Mouse (Mus musculus) cerebral cortex, adult 2 months (tissue): Measurements from ENCODE around the gene Arhgef19.

Experiments used
- WGBS: fragments of 180-500 bp; shearing (Covaris S2); methylation state at CpG from one replicate; pipeline ENCODE4 v1.1.7; 2018; 5-methylcytosine and 5-hydroxymethylcytosine counted together

Arhgef19 gene

DNA sequence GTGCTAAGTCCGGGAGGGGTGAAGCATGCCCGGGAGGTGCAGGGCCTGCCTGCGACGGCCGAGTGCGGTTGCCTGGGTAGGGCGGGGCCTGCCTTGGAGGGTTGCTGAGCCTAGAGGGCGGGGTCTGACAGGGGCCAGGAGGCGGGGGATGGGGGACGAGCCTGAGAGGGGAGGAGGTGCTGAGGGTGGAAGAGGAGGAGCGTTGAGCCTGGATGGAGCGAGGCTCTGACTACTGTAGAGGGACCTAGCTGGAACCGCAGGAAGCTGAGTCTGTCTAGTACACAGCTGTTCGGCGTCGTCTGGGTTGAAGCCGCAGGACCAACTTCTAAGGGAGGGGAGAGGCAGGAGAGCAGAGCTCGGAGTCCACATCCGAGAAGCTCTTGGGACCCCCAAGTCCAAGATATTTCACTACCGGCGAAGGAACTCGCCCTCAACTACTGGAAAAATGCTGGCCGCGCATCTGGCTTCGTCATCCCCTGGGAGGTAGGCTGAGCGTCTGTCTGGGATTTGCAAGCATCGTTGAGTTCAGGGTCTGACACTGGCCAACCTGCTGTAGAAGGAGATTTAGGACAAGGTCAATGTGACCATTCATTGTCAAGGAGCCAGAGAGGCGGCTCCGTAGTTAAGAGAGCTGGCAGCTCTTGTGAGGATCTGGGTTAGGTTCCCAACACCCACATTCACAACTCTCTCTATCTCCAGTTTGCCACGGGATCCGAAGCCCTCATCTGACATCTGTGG is at the start of gene Arhgef19:
TSS of gene Arhgef19 (plus strand) at position 112 of the 738 bp plus-strand sequence.
- 2% methylated on average over 31 of the region's 31 CpGs for WGBS

DNA sequence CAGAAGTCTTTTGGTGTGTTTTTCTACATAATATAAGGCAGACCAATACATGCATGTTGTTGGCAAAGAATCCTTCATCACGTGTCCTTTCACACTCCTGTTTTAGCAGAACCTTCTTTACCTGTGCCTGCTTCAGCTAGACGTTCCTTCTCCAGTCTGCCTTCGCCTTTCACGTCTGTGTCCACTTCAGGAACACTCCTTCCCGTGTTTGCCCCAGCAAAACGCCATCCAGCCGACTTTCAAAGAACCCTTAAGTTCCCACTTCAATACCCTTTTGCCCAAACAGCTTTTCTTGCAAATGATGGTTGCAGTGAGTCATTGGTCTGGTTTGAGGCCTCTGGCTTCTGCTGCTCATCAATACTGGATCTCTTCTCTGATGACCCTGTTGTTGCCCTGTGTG is 48.0 kb upstream of the Arhgef19 start:
- WGBS = 88% methylated on average over 7 of the region's 7 CpGs

DNA sequence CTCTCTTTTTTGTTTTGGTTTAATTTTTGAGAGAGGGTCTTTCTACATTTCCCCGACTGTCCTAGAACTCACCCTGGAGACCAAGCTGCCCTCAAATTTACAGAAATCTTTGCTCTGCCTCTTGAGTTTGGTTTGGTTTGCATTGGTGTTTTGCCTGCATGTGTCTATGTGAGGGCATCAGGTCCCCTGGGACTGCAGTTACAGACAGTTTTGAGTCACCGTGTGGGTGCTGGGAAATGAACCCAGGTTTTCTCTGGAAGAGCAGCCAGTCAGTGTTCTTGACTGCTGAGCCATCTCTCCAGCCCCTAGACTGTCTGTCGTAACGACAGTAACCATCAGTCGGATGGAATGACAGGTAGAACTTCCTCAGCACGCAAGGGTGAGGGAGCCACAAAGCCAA is 44.7 kb upstream of the Arhgef19 start:
- 96% methylated on average over 6 of the region's 6 CpGs for WGBS

DNA sequence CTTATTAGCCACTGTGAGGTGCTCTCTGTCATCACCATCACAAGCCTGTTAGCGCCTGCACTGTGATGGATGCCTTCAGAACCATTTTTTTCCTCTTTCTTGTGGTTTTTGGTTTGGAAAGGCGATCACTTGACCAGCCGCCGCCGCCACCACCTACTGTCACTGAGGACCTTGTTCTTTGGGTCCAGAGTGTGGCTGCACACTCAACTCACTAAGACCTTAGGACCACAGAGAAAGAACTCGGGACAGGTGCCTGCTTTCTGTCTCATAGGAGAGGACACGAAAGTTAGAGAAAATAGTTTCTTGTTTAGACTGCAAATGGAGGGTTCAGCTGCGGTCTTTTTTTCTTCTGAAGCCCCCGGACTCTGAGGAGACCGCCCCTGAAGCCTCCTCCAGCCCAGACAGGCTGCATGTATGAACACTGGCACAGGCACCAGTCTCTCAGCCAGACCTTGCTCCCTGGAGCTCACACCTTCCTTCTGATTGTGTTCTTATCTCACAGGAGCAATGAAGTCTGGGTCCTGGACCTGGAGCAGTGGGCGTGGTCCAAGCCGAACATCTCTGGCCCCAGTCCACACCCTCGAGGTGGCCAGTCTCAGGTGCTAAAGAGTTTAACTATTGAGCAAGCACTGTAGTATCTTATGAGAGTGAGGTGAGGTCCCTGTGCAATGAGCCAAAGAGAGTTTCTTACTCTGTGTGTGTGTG is 42.2 kb upstream of the Arhgef19 start:
- WGBS = 97% methylated on average over 13 of the region's 13 CpGs

DNA sequence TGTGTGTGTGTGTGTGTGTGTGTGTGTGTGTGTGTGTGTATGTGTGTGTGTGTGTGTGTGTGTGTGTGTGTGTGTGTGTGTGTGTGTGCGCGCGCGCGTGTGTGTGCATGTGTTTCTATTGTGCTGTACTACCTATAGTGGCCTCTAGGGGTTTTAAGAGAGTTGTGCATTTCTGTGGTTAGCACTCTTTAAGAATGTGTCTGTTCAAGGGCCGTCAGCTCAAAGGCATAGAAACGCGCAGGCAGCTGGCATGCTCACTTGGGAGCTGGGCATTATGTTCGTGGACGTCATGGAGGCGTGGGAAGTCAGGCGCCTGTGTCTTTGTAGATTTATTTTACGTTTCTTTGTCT is 41.6 kb upstream of the Arhgef19 start:
- WGBS = 90% methylated on average over 13 of the region's 13 CpGs

DNA sequence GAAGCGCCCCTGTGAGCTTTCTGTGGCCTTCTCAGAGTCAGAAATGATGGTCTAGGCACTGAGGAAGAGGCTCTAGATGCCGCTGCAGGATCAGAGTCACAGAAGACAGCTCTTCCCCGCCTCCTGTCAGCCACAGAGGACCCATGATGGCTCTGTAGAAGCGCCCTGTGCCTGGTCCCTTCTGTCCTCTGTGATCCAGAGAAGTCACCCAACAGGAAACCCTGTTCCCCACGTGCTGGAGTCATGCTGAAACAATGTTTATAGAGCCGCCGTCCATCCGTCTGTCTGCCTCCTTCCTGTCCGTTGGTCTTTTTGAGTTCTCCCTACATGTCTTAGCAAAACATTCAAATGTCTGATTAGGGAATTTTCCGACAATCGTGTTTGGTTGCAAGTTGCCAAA is 38.4 kb upstream of the Arhgef19 start:
- WGBS = 70% methylated on average over 11 of the region's 11 CpGs

DNA sequence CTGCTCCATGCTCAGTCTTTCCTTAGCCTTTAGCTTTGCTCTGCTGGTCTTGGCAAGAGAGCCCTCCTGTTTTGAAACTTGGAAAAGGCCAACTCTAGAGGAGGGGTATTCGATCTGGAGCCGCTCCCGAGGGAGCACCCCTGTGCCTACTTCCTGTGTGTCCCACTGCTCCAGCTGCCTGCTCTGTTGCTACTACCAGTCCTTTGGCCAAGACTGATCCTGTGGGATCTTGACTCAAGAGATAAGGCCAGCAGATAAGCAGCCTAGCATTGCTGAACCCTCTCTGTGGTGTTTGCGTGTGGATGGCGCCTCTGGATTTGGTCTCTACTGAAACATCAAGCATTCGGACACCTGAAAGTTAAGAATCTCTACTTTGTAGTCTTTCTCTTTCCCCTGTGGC is 37.1 kb upstream of the Arhgef19 start:
- 93% methylated on average over 6 of the region's 6 CpGs for WGBS

DNA sequence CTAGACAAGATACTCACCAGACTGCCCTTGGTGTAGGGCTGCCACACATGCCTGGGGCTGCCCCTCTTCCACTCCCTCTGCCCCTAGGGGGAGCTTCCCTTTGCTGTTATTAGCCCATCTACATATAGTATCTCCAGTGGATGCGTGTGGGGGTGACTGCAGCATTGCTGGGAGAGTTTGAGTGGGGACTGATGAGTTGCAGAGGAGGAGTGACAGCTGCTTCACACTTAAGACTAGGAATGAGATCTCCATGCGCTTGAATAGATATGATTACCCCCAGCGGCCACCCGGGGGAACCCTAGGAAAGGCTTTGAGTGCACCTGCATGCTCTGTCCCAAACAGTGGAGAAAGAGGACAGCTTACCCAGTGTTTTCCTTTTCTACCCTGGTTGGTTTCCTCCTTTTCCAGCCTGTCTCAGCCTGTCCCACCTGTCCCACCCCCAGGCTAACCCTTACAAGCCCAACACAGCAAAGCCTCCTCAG is 34.7 kb upstream of the Arhgef19 start:
- WGBS = 37% methylated on average over 4 of the region's 4 CpGs

DNA sequence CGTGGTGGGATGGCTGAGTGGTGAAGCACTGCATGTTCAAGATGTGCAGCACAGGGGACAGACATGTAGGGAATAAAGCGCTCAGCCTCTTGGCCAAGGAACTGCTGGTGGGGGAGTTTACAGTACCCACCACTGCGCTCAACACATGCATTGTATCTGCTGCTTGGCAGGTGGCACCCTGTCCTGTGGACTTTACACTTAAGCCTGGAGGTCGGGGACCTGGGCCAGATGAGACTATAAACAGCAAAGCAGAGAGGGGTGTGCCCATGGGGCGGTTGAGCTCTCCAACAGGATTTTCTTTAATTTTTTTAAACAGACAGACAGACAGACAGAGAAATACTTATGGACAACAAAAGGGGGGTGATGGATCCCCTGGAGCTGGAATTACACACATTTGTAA is 32.2 kb upstream of the Arhgef19 start:
- WGBS = 93% methylated on average over 5 of the region's 5 CpGs

DNA sequence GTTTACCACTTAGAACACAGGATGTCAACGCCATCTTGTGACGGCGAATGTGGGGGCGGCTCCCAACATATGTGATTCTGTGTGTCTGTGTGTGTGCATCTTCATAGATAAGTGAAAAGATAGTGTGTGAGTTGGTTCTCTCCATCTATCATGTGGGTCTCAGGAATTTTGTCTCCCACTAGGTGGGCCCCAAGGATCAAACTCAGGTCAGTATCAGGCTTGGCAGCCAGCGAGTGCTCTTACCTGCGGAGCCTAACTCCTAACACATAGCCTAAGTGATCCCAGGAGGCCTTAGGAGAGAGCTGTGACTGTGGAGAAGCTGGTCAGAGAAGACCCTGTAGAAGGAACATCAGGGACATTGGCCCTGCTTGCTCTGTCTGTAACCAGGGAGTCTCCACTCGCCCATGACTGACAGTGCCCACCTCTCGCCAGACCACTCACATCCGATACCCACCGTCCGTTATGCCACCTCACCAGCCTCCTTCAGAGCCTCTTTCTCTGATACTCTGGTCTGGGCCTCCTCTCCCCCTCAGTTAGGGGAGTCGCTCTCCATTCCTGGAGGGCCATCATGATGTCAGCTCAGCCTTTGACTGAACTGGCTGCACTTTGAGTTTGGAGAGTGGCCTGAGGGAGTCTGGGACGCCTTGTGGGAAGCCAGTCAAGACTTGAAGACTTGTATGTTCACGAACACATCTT is 28.6 kb upstream of the Arhgef19 start:
- WGBS = 68% methylated on average over 14 of the region's 14 CpGs

DNA sequence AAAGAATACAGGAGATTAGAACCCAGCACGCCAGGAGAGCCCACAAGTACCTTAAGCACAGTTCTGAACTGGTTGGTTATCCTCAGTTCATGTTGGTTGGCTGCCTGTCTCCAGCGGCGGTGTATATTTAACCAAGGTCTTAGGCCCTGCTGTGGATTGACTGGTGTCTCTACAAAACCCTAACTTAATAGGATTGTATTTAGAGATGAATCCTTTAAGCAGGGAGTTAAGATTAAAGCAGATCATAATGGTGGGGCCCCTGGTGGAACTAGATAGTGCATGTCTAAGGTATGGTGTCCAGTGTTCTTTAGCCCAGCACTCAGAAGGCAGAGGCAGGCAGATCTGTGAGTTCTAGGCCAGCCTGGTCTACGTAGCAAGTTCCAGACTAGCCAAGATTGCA is 27.7 kb upstream of the Arhgef19 start:
- over 99% methylated on average over 4 of the region's 4 CpGs for WGBS

DNA sequence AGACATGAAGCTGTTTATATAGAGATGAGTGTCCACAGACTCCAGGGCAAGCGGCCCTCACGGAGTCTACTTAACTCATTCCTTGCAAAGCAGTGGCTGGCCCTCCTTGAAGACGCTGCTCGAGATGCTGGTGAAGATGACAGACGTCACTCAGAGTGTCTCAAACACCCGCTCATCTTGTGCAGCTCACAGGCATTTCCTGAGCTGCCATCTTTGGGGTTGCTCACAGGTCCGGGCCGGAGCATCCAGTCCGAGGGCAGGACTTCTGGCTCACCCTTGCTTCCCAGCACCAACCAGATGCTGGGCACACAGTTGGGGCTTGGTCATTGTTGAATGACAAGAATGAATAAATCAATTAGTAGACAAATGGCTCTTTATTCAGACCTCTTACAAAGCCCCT is 26.4 kb upstream of the Arhgef19 start:
- 79% methylated on average over 9 of the region's 9 CpGs for WGBS

DNA sequence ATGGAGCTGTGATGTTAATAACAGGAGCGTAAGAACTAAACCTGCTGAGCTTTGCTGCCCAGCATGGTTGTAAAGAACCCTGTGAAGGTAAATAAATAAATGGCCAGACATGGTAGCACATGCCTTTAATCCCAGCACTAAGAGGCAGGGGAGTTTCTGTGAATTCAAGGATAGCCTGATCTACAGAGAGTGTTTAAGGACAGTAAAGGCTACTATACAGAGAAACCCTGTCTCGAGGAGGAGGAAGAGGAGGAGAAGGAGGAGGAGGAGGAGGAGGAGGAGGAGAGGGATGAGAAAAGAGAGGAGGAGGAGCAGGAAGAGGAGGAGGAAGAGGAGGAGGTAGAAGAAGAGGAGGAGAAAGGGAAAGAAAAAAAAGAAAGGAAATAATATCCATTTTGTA is 26.0 kb upstream of the Arhgef19 start:
- WGBS = 47% methylated on average over 2 of the region's 2 CpGs

DNA sequence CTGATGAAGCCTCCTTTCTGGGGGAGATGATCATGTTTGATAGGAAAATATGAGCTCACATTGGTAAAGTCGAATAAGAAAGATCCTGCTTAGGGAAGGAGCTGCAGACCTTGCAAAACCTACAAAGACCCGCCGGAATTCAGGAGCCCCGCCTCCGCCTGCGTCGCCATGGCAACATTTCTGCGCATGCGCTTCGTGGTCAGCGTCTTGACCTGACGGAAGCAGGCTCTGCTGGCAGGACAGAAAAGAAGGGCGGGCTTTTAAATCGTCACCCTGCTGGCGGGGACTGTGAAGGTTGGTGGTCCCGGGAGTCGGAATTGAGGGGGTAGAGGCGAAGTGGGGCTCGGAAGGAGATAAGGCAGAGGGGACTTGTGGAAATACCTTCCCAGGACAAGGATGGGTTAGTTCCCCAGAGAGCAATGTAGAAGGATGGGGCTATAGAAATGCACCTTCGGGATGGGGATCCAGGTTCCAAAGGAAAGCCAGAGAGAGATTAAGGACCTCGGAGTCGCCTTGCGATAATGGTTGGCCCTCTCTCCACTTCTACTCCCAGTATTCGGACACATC is 25.4 kb upstream of the Arhgef19 start, which contains the start of gene Rsg1:
TSS of gene Rsg1 (plus strand) at position 187 of the 567 bp plus-strand sequence.
- WGBS = under 1% methylated on average over 24 of the region's 24 CpGs

DNA sequence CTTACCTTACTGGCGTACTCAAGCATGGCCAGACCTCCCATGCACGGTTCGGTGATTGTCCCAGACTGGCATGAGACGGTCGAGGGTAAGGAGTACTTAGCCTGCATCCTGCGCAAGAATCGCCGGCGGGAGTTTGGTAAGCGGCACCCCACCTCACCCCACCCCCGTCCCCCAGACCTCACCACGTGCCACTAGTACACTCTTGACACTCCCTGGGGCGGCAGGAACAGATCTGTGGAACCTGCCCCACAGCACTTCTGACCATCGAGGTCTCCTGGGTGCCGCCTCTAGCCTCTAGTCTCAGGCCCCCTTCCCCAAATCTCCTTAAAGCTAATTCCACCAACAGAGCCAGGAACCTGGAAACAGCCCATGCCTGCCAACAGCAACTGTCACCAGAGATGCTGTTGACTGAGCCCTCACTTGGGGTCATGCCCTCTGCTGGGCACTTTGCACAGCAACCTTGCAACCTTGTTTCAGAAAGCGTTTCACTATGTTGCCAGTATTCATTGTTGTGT is 24.9 kb upstream of the Arhgef19 start:
- 2% methylated on average over 16 of the region's 16 CpGs for WGBS

DNA sequence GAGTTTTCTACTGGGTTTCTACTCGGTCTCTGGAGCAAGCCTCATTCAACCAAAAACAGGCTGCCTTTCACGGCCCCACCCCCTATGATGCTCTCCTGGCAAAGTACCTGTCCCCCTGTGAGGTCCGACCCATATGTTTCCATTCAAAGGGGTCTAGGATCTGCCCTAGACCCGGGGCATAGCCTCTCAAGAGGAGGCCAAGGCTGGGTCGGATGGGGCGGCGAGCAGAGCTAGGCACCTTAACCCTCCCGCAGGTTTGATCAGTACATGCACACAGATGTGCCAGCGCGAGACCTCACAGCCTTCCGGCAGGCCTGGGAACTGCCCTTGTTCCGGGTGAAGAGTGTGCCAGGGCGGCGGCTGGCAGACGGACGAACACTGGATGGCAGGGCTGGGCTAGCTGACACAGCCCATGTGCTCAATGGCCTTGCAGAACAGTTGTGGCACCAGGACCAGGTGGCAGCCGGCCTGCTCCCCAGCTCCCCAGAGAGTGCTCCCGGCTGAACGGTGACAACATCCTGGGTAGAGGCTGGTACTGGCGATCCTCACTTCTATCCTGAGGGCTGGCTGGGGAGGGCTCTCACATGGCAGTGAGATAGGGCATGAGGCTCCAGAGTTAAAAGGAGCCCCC is 19.6 kb upstream of the Arhgef19 start:
- 90% methylated on average over 20 of the region's 20 CpGs for WGBS

DNA sequence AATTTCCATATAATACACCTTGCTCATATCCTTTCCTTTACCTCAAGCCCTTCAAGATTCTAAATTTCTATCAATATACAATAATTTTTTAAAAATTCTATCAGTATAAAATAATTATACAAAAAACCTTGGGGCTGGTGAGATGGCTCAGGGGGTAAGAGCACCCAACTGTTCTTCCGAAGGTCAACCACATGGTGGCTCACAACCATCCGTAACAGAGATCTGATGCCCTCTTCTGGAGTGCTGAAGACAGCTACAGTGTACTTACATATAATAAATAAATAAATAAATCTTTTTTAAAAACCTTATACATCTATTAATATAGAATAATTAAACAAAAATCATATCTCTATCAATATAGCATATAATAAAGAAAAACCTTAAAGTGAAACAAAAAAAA is 17.5 kb upstream of the Arhgef19 start:
- WGBS = 80% methylated on average over 2 of the region's 2 CpGs

DNA sequence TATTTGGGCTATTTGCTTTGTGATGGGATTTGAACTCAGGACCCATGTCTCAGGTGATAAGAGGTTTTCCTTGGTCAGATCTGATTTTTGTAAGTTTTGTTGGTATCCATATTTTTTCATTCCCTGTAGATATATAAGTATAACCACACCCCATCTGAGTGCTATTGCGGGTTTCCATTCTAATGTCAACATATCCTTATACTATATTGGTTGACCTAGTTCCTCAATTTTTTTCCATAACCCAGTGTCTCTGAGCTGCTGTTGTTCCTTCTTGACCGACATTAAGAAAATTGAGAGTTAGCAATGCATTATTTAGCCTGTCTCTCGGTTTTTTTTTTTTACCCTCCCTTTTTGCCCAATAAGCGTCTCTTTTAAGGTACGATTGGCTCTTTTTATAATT is 16.5 kb upstream of the Arhgef19 start:
- 91% methylated on average over 5 of the region's 5 CpGs for WGBS

DNA sequence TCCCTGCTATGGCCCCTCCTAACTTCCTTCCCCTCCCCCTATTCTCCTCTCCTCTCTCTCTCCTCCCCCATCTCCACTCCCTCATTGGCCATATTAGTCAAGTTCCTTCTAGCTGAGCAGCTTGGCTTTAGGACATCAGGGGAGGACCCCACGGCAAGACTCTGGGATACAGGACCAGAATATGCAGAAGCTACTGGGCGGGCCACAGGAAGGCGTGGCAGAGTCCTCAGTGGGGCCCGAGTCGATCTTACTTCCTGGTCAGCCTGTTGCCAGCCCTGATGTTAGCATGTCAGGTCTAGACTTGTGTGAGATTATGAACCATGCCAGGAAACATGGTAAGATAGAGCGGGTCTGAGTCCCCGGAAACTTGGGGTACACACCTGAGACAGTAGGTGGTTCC is 10.6 kb upstream of the Arhgef19 start:
- 91% methylated on average over 7 of the region's 7 CpGs for WGBS

DNA sequence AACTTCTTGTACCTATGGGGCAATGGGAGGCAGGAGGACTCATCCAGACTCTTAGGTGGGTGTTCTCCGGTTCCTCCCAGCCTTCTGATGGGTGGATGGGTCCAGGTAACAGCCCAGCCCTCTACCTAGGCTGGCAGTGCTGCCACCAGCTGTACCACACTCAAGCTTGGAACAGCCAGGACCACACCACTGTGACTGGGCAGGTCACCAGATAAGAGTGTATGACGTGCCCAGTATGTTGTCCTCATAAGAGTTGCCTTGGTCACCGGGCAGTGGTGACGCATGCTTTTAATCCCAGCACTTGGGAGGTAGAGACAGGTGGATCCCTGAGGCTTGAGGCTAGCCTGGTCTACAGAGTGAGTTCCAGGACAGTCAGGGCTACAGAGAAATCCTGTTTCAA is 6.1 kb upstream of the Arhgef19 start:
- WGBS = 93% methylated on average over 4 of the region's 4 CpGs

DNA sequence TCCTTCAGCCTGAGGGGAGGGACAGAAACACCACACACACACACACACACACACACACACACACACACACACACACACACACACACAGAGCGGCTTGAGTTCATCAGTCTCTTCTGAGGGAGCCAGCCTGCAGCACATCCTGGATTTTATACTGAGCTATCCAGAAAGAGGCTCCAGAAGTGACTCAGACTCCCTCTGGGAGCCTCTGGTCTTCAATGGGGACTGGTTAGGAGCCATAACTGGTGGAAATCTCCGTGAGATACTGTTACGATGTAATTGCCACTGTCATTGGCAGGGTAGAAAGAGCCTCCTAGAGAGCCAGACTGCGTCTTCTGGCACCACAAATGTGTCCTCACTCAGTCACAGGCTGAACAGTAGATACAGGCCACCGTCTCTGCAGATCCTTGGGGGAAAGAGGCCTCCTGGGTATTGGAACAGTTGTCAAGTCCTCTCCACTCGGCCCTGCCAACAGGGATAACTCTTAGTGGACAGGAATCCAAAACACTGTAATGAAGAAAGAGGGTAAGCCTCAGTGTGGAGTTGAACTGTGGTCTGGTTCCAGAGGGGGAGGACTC is 3.7 kb upstream of the Arhgef19 start:
- WGBS = 78% methylated on average over 6 of the region's 6 CpGs
